Mouse (Mus musculus) monocyte, adult 5-6 weeks (primary cell): ENCODE measurements around the gene Srpx2. TPM values are rescaled to one million over a fixed set of nuclear protein-coding genes. Genes with fewer than 3 reads are reported as not detected.

Source experiments
- total RNA-seq: library from RNA; stranded (forward); fragments of 200-1000, 200-491, 200-594 nt; gene quantifications from 3 replicates; pipeline ENCODE4 v1.2.3, GENCODE M21; 2017

Gene Srpx2
- total RNA-seq, 1 experiment from 2014 or later = not detected

Other genes starting within 250 kb of the Srpx2 start
- not detected in 3 replicates for gene Pcdh19, start 219.4 kb upstream of the Srpx2 start, total RNA-seq
- gene Tnmd, start 57.4 kb upstream of the Srpx2 start, total RNA-seq = not detected in 3 replicates
- 2.3 TPM in 1 of 3 replicates, not detected in the others for gene Tspan6, start 10.0 kb upstream of the Srpx2 start, total RNA-seq
- 1.1 to 9.1 TPM (median 3.6 TPM) in 3 replicates for gene Sytl4, start 73.4 kb downstream of the Srpx2 start, total RNA-seq
- 25.1 to 39.4 TPM (median 28.4 TPM) in 3 replicates for gene Cstf2, start 150.8 kb downstream of the Srpx2 start, total RNA-seq